Mouse (Mus musculus): ENCODE measurements at regions not wholly inside any gene's neighbourhood (a gene's known extent, or its start where the extent isn't known, plus 50 kb on each side); places are given as distances from the start of the nearest gene placed in this dataset.

- 88% methylated on average over 15 of the region's 15 CpGs for WGBS
- no peak overlapping the region for H3K27ac ChIP-seq (ENCODE audit: low read depth, low read length)
- DNase-seq (ENCODE audit: low spot score) (no peak), ATAC-seq (ENCODE audit: insufficient read depth, low FRiP score, low TSS enrichment) (no peak)
- H3K9ac ChIP-seq (ENCODE audit: low read length): no peak overlapping the region
- no peaks in the 10 kb centered on the region for H3K4me1 ChIP-seq (ENCODE audit: control insufficient read depth, insufficient read depth, low read length)
- H3K4me3 ChIP-seq (ENCODE audit: low read depth, low read length): no peak overlapping the region
- H3K36me3 ChIP-seq (ENCODE audit: control insufficient read depth, insufficient read depth, low read length): no peaks in the 10 kb centered on the region
- no peaks in the 10 kb centered on the region for H3K9me3 ChIP-seq (ENCODE audit: control insufficient read depth, low read length)
- no peak overlapping the region for H3K4me2 ChIP-seq (ENCODE audit: low read depth)
- H3K27me3 ChIP-seq (ENCODE audit: control insufficient read depth, insufficient read depth, low read length): no peaks in the 10 kb centered on the region
These were observed 436.3 kb upstream of the Zmiz1 start for GRCm38 (mm10) chr14:25022523-25023269.

DNA sequence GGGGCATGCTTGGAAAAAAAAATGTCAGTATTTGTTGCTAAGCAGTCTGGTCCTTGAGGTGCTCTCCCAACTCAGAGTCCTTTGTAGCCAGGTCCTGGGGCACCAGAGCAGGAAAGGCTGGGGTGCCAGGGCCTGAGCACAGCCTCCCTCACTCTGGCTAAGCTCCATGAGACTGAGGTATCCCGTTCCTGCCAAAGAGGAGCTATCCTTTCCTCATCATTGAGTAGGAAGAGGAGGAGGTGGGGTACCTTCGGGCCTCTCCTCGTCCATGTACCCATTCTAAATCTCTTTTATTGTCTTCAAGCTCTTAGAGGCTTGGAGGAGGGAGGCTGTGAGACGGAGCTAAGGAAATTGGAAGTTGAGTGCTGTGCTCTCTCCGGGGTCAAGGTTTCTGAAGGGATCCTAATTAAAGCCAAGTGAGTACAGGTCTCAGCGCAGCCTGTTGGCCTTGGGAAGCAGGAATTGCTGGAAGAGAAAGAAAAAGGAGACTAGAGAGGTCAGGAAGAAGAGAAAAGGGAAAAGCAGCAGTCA lies 435.6 kb upstream of the Zmiz1 start:
- WGBS: 77% methylated on average over 6 of the region's 6 CpGs
- Histone ChIP-seq H3K4me1 (ENCODE audit: control insufficient read depth, insufficient read depth, low read length) (no peaks in the 10 kb centered on the region), H3K9me3 (ENCODE audit: control insufficient read depth, low read length) (no peaks in the 10 kb centered on the region), H3K36me3 (ENCODE audit: control insufficient read depth, insufficient read depth, low read length) (no peaks in the 10 kb centered on the region), H3K27ac (ENCODE audit: low read depth, low read length) (no peak overlapping the region), H3K27me3 (ENCODE audit: control insufficient read depth, insufficient read depth, low read length) (no peaks in the 10 kb centered on the region), H3K9ac (ENCODE audit: low read length) (no peak overlapping the region), H3K4me3 (ENCODE audit: low read depth, low read length) (no peak overlapping the region), H3K4me2 (ENCODE audit: low read depth) (no peak overlapping the region)
- ATAC-seq (ENCODE audit: insufficient read depth, low FRiP score, low TSS enrichment): no peak
- no peak for DNase-seq (ENCODE audit: low spot score)

- DNase-seq (ENCODE audit: low spot score) (no peak), ATAC-seq (ENCODE audit: insufficient read depth, low FRiP score, low TSS enrichment) (no peak)
- Histone ChIP-seq H3K9me3 (ENCODE audit: control insufficient read depth, low read length) (no peaks in the 10 kb centered on the region), H3K9ac (ENCODE audit: low read length) (no peak overlapping the region), H3K4me2 (ENCODE audit: low read depth) (no peak overlapping the region), H3K4me1 (ENCODE audit: control insufficient read depth, insufficient read depth, low read length) (peaks cover 4% of the 10 kb centered on the region), H3K36me3 (ENCODE audit: control insufficient read depth, insufficient read depth, low read length) (no peaks in the 10 kb centered on the region), H3K4me3 (ENCODE audit: low read depth, low read length) (no peak overlapping the region), H3K27ac (ENCODE audit: low read depth, low read length) (no peak overlapping the region), H3K27me3 (ENCODE audit: control insufficient read depth, insufficient read depth, low read length) (no peaks in the 10 kb centered on the region)
- 89% methylated on average over 6 of the region's 6 CpGs for WGBS
These were observed 433.9 kb upstream of the Zmiz1 start for GRCm38 (mm10) chr14:25025074-25025473.

DNA sequence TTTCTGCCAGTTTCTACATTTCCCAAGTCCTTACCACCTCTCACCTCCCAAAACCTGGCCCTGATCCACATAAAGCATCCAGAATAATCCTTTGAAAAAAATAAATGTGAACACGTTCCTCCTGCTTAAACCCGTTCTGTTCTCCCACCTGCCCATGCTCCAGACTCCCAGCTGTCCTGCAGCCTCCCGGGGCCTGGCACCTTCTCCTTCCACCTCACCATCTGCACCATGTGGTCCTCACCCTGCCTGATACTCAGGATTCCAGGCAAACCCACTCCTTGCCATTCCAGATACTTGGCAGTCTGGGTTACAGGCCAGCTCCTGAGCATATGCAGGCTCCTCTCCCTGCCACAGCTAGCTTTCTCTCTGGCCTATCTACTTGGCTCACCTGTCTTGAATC lies 431.9 kb upstream of the Zmiz1 start:
- no peak for ATAC-seq (ENCODE audit: insufficient read depth, low FRiP score, low TSS enrichment)
- Histone ChIP-seq H3K36me3 (ENCODE audit: control insufficient read depth, insufficient read depth, low read length) (no peaks in the 10 kb centered on the region), H3K4me1 (ENCODE audit: control insufficient read depth, insufficient read depth, low read length) (peaks cover 7% of the 10 kb centered on the region), H3K4me2 (ENCODE audit: low read depth) (no peak overlapping the region), H3K27ac (ENCODE audit: low read depth, low read length) (no peak overlapping the region), H3K27me3 (ENCODE audit: control insufficient read depth, insufficient read depth, low read length) (no peaks in the 10 kb centered on the region), H3K9me3 (ENCODE audit: control insufficient read depth, low read length) (no peaks in the 10 kb centered on the region), H3K9ac (ENCODE audit: low read length) (no peak overlapping the region), H3K4me3 (ENCODE audit: low read depth, low read length) (no peak overlapping the region)
- 87% methylated on average over 3 of the region's 3 CpGs for WGBS
- no peak for DNase-seq (ENCODE audit: low spot score)

DNA sequence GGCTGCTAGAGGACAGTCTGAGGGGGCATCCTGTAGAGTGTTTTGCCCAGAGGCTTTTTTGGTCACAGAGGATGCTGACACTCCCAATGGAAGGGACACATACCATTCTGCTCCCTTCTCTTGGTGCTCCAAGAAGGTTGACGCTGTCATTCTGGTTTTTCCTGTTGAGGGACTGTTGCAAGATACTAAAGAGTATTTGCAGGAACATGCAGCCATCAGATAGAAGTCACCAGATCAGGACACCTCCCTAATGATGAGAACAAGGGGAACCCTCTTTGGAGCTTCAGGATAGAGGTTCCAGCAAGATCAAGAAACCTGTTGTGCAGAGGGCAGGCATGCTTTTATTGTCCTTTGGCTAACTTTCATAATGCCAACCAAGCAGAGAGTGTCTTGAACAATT lies 431.1 kb upstream of the Zmiz1 start:
- H3K9me3 ChIP-seq (ENCODE audit: control insufficient read depth, low read length): no peaks in the 10 kb centered on the region
- H3K4me2 ChIP-seq (ENCODE audit: low read depth): no peak overlapping the region
- no peak overlapping the region for H3K4me3 ChIP-seq (ENCODE audit: low read depth, low read length)
- H3K9ac ChIP-seq (ENCODE audit: low read length): no peak overlapping the region
- DNase-seq (ENCODE audit: low spot score): no peak
- H3K27ac ChIP-seq (ENCODE audit: low read depth, low read length): no peak overlapping the region
- WGBS: 79% methylated on average over 1 of the region's 1 CpGs
- no peak for ATAC-seq (ENCODE audit: insufficient read depth, low FRiP score, low TSS enrichment)
- no peaks in the 10 kb centered on the region for H3K36me3 ChIP-seq (ENCODE audit: control insufficient read depth, insufficient read depth, low read length)
- peaks cover 10% of the 10 kb centered on the region for H3K4me1 ChIP-seq (ENCODE audit: control insufficient read depth, insufficient read depth, low read length)
- no peaks in the 10 kb centered on the region for H3K27me3 ChIP-seq (ENCODE audit: control insufficient read depth, insufficient read depth, low read length)

- 88% methylated on average over 6 of the region's 6 CpGs for WGBS
- peaks cover 10% of the 10 kb centered on the region for H3K4me1 ChIP-seq (ENCODE audit: control insufficient read depth, insufficient read depth, low read length)
- no peak overlapping the region for H3K4me2 ChIP-seq (ENCODE audit: low read depth)
- no peaks in the 10 kb centered on the region for H3K9me3 ChIP-seq (ENCODE audit: control insufficient read depth, low read length)
- ATAC-seq (ENCODE audit: insufficient read depth, low FRiP score, low TSS enrichment) (no peak), DNase-seq (ENCODE audit: low spot score) (no peak)
- no peak overlapping the region for H3K9ac ChIP-seq (ENCODE audit: low read length)
- no peaks in the 10 kb centered on the region for H3K27me3 ChIP-seq (ENCODE audit: control insufficient read depth, insufficient read depth, low read length)
- no peaks in the 10 kb centered on the region for H3K36me3 ChIP-seq (ENCODE audit: control insufficient read depth, insufficient read depth, low read length)
- no peak overlapping the region for H3K27ac ChIP-seq (ENCODE audit: low read depth, low read length)
- H3K4me3 ChIP-seq (ENCODE audit: low read depth, low read length): no peak overlapping the region
These were observed 428.1 kb upstream of the Zmiz1 start for GRCm38 (mm10) chr14:25030881-25031280.

DNA sequence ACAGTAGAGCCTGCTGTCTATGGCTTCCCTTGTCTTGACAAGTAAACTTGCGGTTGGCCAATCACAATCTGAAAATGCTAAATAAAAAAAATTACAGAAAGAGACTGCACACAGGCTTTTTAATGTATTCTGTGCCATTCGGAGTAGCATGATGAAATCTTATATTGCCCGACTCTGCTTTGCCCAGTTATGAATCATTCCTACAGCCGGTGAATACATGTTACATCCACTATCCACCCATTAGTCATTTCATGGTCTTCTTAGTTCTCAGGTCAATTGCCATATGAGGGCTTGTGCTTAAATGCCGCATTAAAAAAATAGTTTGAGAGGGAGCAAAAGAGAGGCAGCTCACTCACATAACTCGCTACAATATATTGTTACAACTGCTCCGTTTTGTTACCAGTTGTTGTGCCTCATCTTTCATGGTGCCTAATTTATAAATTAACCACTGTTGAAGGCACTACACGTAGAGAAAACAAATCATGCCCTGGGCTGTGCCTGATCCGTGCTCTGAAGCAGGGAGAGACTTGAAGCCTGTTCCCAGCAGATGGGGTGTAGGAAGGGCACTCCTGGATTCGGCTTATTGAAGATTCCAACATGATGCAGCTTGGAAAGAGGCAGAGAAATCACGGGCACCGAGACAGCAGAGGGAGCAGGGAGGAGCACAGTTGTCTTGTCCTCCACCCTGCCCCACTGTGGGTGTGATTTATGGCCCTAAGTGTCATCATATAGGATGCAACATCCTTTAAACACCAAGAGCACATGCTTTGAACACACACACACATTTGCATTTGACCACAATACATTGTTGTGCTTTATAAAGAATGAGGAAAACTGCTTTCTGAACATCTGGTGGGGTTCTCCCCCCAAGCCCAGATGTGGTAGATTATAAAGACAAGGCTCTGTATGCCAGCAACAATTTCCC lies 427.0 kb upstream of the Zmiz1 start:
- no peaks in the 10 kb centered on the region for H3K36me3 ChIP-seq (ENCODE audit: control insufficient read depth, insufficient read depth, low read length)
- H3K9ac ChIP-seq (ENCODE audit: low read length): no peak overlapping the region
- no peaks in the 10 kb centered on the region for H3K9me3 ChIP-seq (ENCODE audit: control insufficient read depth, low read length)
- no peak overlapping the region for H3K4me3 ChIP-seq (ENCODE audit: low read depth, low read length)
- ATAC-seq (ENCODE audit: insufficient read depth, low FRiP score, low TSS enrichment) (no peak), DNase-seq (ENCODE audit: low spot score) (no peak)
- WGBS: 67% methylated on average over 12 of the region's 12 CpGs
- H3K4me2 ChIP-seq (ENCODE audit: low read depth): no peak overlapping the region
- H3K27ac ChIP-seq (ENCODE audit: low read depth, low read length): 0 out of 2 replicates have a peak overlapping the region, but pooled peaks have one; percentile 47
- peaks cover 10% of the 10 kb centered on the region for H3K4me1 ChIP-seq (ENCODE audit: control insufficient read depth, insufficient read depth, low read length)
- H3K27me3 ChIP-seq (ENCODE audit: control insufficient read depth, insufficient read depth, low read length): no peaks in the 10 kb centered on the region

- no peak overlapping the region for H3K9ac ChIP-seq (ENCODE audit: low read length)
- WGBS: 97% methylated on average over 2 of the region's 2 CpGs
- no peaks in the 10 kb centered on the region for H3K36me3 ChIP-seq (ENCODE audit: control insufficient read depth, insufficient read depth, low read length)
- H3K27me3 ChIP-seq (ENCODE audit: control insufficient read depth, insufficient read depth, low read length): no peaks in the 10 kb centered on the region
- H3K27ac ChIP-seq (ENCODE audit: low read depth, low read length): no peak overlapping the region
- ATAC-seq (ENCODE audit: insufficient read depth, low FRiP score, low TSS enrichment): no peak
- H3K4me3 ChIP-seq (ENCODE audit: low read depth, low read length): no peak overlapping the region
- no peaks in the 10 kb centered on the region for H3K9me3 ChIP-seq (ENCODE audit: control insufficient read depth, low read length)
- DNase-seq (ENCODE audit: low spot score): no peak
- peaks cover 10% of the 10 kb centered on the region for H3K4me1 ChIP-seq (ENCODE audit: control insufficient read depth, insufficient read depth, low read length)
- H3K4me2 ChIP-seq (ENCODE audit: low read depth): no peak overlapping the region
These were observed 426.1 kb upstream of the Zmiz1 start for GRCm38 (mm10) chr14:25032899-25033298.

Data from neural tube, embryonic 11.5 days (tissue).